Mouse (Mus musculus) neural tube, embryonic 13.5 days (tissue): Measurements from ENCODE around the gene Colgalt1. TPM values are rescaled to one million over a fixed set of nuclear protein-coding genes. Genes with fewer than 3 reads are reported as not detected.
A peak's percentile ranks its signal among the peaks of the same experiment; 100 is the strongest.

Experiments used
- ATAC-seq: fragments of 200-750 bp; cut with Nextera tagmentation; 2 replicates; pipeline ENCODE4 v1.8.0; 2017; ENCODE audit warnings: low read depth, mild to moderate bottlenecking, moderate TSS enrichment, moderate library complexity
- H3K27ac ChIP-seq: fragments of 300-500 bp; sonication (generic); replicated peaks from 2 replicates; pipeline ENCODE4 v1.5.1; 2015; ENCODE audit warnings: moderate library complexity, mild to moderate bottlenecking, inconsistent platforms
- H3K27me3 ChIP-seq: fragments of 300-500 bp; sonication (generic); 2 replicates; pipeline ENCODE4 v1.6.1; 2015; ENCODE audit warnings: mild to moderate bottlenecking, inconsistent platforms
- H3K36me3 ChIP-seq: fragments of 300-500 bp; sonication (generic); 2 replicates; pipeline ENCODE4 v1.6.1; 2015; ENCODE audit warnings: mild to moderate bottlenecking, inconsistent platforms
- H3K4me1 ChIP-seq: fragments of 300-500 bp; sonication (generic); replicated peaks from 2 replicates; pipeline ENCODE4 v1.6.1; 2015; ENCODE audit warnings: inconsistent platforms
- H3K4me2 ChIP-seq: fragments of 300-500 bp; sonication (generic); 2 replicates; pipeline ENCODE4 v1.6.1; 2015; ENCODE audit warnings: inconsistent platforms, mild to moderate bottlenecking, moderate library complexity
- H3K4me3 ChIP-seq: fragments of 300-500 bp; sonication (generic); 2 replicates; pipeline ENCODE4 v1.5.1; 2015; ENCODE audit warnings: mild to moderate bottlenecking, inconsistent platforms
- H3K9ac ChIP-seq: fragments of 300-500 bp; sonication (generic); 2 replicates; pipeline ENCODE4 v1.6.1; 2015; ENCODE audit warnings: moderate library complexity, mild to moderate bottlenecking, inconsistent platforms
- H3K9me3 ChIP-seq: fragments of 300-500 bp; sonication (generic); 2 replicates; pipeline ENCODE4 v1.6.1; 2016; ENCODE audit warnings: inconsistent platforms
- WGBS: fragments of 180-500 bp; shearing (Covaris S2); methylation state at CpG from one replicate; pipeline ENCODE4 v1.1.7; 2015; 5-methylcytosine and 5-hydroxymethylcytosine counted together
- polyA plus RNA-seq: library from polyadenylated mRNA; unstranded; fragments of >200 nt; fragmentation: Nextera tagmentation; extraction: Ambion mirVana; gene quantifications from 2 replicates; pipeline ENCODE4 v1.2.1, GENCODE M21; 2015

The Colgalt1 gene
- polyA plus RNA-seq, 1 experiment from 2014 or later = 66.8 TPM

DNA sequence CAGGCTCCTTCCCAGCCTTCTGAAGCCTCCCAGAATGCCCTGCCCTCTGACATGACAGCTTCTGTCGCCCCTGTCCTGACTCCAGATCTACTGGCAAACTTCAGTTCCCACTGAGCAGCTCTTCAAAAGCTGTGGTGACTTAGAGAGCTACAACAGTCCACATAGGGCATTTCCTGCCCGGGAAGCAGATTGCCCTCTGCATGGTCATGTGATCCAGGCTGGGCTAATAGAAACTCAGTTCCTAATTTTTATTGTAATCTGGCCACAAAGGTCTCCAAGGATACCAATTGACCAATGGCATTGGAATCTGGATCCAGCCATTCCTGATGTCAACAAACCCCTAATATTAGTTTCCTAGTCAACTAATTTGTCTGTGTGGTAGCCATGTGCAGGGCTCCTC is 21.1 kb downstream of the Colgalt1 start:
- ATAC-seq = no peak
- Histone ChIP-seq H3K9ac (no peak overlapping the region), H3K9me3 (0 out of 2 replicates have a peak, but pooled peaks cover 9% of the 10 kb centered on the region), H3K27ac (no peak overlapping the region), H3K4me1 (peaks cover 36% of the 10 kb centered on the region), H3K27me3 (peaks cover 69% of the 10 kb centered on the region), H3K4me3 (no peak overlapping the region), H3K4me2 (no peak overlapping the region), H3K36me3 (peaks cover 29% of the 10 kb centered on the region)
- 55% methylated on average over 2 of the region's 2 CpGs for WGBS

- WGBS = 16% methylated on average over 19 of the region's 22 CpGs
- H3K36me3 ChIP-seq = peaks cover 30% of the 10 kb centered on the region
- no peak overlapping the region for H3K27ac ChIP-seq
- H3K27me3 ChIP-seq = peaks cover 75% of the 10 kb centered on the region
- peaks cover 29% of the 10 kb centered on the region for H3K4me1 ChIP-seq
- no peak overlapping the region for H3K4me3 ChIP-seq
- no peak for ATAC-seq
- 0 out of 2 replicates have a peak, but pooled peaks cover 9% of the 10 kb centered on the region for H3K9me3 ChIP-seq
- H3K4me2 ChIP-seq = no peak overlapping the region
- no peak overlapping the region for H3K9ac ChIP-seq
Measured at GRCm38 (mm10) chr8:71633164-71633563, 22.4 kb downstream of the Colgalt1 start.

- Histone ChIP-seq H3K4me3 (0 out of 2 replicates have a peak overlapping the region, but pooled peaks have one; percentile 2), H3K4me1 (peaks cover 19% of the 10 kb centered on the region), H3K9ac (peak overlapping the region; percentile 52), H3K27me3 (peaks cover 81% of the 10 kb centered on the region), H3K4me2 (peak overlapping the region; percentile 37), H3K9me3 (0 out of 2 replicates have a peak, but pooled peaks cover 9% of the 10 kb centered on the region), H3K36me3 (peaks cover 38% of the 10 kb centered on the region), H3K27ac (no peak overlapping the region; the same call in 1 of the 2 replicates)
- WGBS = 2% methylated on average over 26 of the region's 26 CpGs
- ATAC-seq = peak; percentile 41
Measured at GRCm38 (mm10) chr8:71633981-71634667, 23.3 kb downstream of the Colgalt1 start.

DNA sequence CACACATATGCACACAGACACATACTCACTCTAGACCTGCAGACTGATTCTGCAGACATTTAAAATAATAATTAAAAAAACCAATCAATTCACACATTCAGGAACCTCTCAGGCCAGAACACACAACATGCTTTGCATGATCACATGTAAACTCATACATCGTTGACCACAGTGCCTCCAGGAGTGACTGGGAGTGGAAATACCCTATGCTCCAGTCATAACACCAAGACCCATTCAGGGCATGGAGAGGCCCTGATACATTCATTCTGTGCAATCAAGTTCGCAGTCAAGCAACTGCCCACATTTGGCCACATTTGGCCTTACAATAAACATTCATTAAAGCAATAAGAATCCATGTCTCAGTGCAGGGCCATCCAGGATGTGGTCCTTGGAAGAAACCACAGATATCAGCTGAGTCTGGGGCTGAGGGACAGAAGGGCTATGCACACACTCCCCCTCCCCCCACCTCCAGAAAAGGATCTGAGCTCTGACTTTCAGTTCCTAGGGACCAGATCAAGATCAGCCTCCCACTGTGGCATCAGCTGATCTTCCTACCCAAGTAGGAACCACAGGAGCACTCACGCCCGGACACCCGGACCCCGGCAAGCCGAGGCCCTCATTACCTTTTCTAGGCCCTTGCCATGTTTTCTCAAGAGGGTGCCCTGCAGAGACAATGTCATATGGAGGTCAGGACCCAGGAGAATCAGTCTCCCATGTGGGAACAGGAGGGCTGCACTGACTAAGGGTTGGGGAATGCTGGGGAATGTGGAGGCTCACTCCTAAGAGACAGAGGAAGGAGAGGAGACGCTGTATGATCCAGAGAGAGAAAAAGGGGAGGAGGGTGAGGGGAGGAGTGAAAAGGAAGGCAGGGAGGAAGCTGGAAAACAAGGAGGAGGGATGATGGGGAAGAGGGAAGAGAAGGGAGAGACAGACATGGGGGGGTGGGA is 26.6 kb downstream of the Colgalt1 start:
- Histone ChIP-seq H3K4me2 (no peak overlapping the region), H3K9me3 (0 out of 2 replicates have a peak, but pooled peaks cover 9% of the 10 kb centered on the region), H3K36me3 (peaks cover 56% of the 10 kb centered on the region), H3K27ac (no peak overlapping the region), H3K9ac (no peak overlapping the region), H3K4me1 (peaks cover 7% of the 10 kb centered on the region; the same call in 1 of the 2 replicates), H3K27me3 (peaks cover 59% of the 10 kb centered on the region), H3K4me3 (no peak overlapping the region)
- 65% methylated on average over 8 of the region's 8 CpGs for WGBS
- ATAC-seq = no peak

GRCm38 (mm10) chr8:71638321-71638720 is 27.5 kb downstream of the Colgalt1 start:
- Histone ChIP-seq H3K36me3 (peaks cover 57% of the 10 kb centered on the region), H3K9me3 (no peaks in the 10 kb centered on the region), H3K27me3 (peaks cover 54% of the 10 kb centered on the region), H3K4me3 (no peak overlapping the region), H3K4me2 (no peak overlapping the region), H3K4me1 (peaks cover 7% of the 10 kb centered on the region; the same call in 1 of the 2 replicates), H3K27ac (no peak overlapping the region), H3K9ac (no peak overlapping the region)
- no peak for ATAC-seq
- WGBS = 72% methylated on average over 6 of the region's 6 CpGs

GRCm38 (mm10) chr8:71639318-71639717 is 28.5 kb downstream of the Colgalt1 start:
- H3K36me3 ChIP-seq = peaks cover 64% of the 10 kb centered on the region
- peaks cover 5% of the 10 kb centered on the region; the same call in 1 of the 2 replicates for H3K4me1 ChIP-seq
- no peak overlapping the region for H3K27ac ChIP-seq
- no peak overlapping the region for H3K4me3 ChIP-seq
- H3K9ac ChIP-seq = no peak overlapping the region
- H3K4me2 ChIP-seq = no peak overlapping the region
- WGBS = 90% methylated on average over 4 of the region's 4 CpGs
- peaks cover 47% of the 10 kb centered on the region for H3K27me3 ChIP-seq
- no peaks in the 10 kb centered on the region for H3K9me3 ChIP-seq
- ATAC-seq = no peak

DNA sequence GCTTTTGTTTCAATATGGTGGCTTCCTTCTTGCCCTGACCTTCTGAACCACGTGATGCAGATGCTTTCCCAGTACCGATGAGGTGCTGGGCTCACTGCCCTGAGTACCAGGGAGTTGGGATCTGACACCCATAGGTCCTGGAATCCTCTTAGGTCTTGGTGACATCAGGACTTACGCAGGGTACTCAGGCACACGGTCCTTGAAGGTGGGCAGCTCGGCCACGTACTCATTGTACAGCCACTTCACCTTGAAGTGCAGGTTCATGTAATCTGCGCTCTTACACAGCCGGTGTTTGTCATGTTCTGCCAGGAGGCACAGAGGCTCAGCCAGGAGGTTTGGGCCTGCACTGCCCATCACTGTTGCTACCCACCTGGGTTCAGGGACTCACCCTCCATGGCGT is 34.7 kb downstream of the Colgalt1 start:
- Histone ChIP-seq H3K27me3 (0 out of 2 replicates have a peak, but pooled peaks cover 15% of the 10 kb centered on the region), H3K4me1 (no peaks in the 10 kb centered on the region), H3K27ac (no peak overlapping the region), H3K9ac (no peak overlapping the region), H3K4me2 (no peak overlapping the region), H3K9me3 (no peaks in the 10 kb centered on the region), H3K4me3 (no peak overlapping the region), H3K36me3 (peaks cover 82% of the 10 kb centered on the region)
- no peak for ATAC-seq
- 79% methylated on average over 9 of the region's 9 CpGs for WGBS

- Histone ChIP-seq H3K4me2 (peak overlapping the region; percentile 32), H3K27me3 (peaks cover 79% of the 10 kb centered on the region), H3K4me3 (no peak overlapping the region), H3K36me3 (peaks cover 81% of the 10 kb centered on the region), H3K9ac (0 out of 2 replicates have a peak overlapping the region, but pooled peaks have one; percentile 22), H3K27ac (no peak overlapping the region), H3K4me1 (0 out of 2 replicates have a peak, but pooled peaks cover 4% of the 10 kb centered on the region), H3K9me3 (no peaks in the 10 kb centered on the region)
- ATAC-seq = no peak
- 3% methylated on average over 24 of the region's 24 CpGs for WGBS
Measured at GRCm38 (mm10) chr8:71654600-71654999, 43.8 kb downstream of the Colgalt1 start.

DNA sequence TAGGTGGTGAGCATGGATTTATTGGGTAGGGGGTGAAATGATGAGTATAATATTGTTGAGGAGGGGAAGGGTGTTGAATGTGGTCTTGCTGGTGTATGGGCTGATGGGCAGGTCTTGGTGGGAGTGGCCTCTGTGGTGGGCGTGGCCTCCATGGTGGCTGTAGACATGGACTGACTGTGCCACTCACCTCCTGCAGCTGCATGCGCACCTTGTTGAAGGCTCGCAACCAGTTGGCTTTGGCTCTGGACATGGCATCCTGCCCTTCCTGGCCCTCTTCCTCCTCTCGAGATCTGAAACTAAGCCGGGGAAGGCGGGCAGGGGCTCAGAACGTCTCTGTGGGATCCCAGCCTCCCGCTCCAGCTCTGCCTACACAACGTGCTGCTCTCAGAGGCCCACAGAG is 47.0 kb downstream of the Colgalt1 start:
- H3K9me3 ChIP-seq = no peaks in the 10 kb centered on the region
- H3K36me3 ChIP-seq = peaks cover 70% of the 10 kb centered on the region

DNA sequence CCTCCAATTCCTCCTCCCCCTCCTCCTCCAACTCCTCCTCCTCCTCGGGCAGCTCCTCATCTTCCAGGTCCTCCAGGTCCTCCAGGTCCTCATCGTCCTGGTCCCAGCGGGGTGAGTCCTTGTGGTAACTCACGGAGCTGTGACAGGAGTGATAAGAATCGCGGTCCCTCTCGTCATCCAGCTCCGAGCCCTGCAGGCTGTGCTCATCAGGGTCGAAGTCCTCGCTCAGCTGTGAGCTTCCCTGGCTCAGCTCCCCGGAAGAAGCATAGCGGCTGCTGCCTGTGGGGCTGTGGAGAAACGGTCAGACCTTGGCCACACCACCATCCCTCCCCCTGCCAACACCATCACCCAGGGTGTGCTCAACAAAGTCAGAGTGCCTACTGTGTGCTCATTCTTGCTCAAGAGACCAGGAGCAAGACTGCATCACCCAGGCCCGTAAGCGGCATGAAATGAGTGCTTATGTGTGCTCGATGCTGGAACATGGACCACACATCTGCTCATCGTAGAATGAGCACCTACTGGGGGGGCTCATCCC is 47.8 kb downstream of the Colgalt1 start:
- H3K9ac ChIP-seq = no peak overlapping the region
- 0 out of 2 replicates have a peak, but pooled peaks cover 4% of the 10 kb centered on the region for H3K4me1 ChIP-seq
- H3K4me3 ChIP-seq = no peak overlapping the region
- no peak overlapping the region for H3K4me2 ChIP-seq
- H3K27me3 ChIP-seq = peaks cover 86% of the 10 kb centered on the region
- no peak overlapping the region for H3K27ac ChIP-seq
- H3K36me3 ChIP-seq = peaks cover 71% of the 10 kb centered on the region
- ATAC-seq = no peak
- no peaks in the 10 kb centered on the region for H3K9me3 ChIP-seq
- WGBS = 30% methylated on average over 17 of the region's 17 CpGs

More for the DNA sequence above, 47.0 kb downstream of the Colgalt1 start:
- WGBS = 25% methylated on average over 9 of the region's 9 CpGs
- Histone ChIP-seq H3K9ac (no peak overlapping the region), H3K4me1 (0 out of 2 replicates have a peak, but pooled peaks cover 4% of the 10 kb centered on the region), H3K27me3 (peaks cover 86% of the 10 kb centered on the region), H3K27ac (no peak overlapping the region), H3K4me3 (no peak overlapping the region), H3K4me2 (no peak overlapping the region)
- no peak for ATAC-seq

DNA sequence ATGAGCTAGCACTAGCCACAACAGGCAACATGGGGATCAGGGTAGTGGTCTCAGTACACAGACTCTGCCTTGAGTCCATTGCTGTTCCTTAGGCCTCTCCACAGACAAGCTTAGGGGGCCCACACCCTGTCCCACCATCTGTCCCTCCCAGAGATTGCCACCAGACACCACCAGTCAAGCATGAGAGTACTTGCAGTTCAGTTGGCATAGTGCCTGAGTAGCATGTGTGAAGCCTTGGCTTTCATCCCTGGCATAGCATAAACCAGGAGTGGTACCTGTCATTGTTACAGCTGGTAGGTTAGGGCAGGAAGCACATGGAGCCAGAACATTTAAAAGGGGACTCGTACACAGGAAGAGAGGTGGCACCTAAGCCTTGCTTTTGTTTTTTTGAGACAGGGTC is 49.0 kb downstream of the Colgalt1 start:
- Histone ChIP-seq H3K27ac (no peak overlapping the region), H3K4me2 (no peak overlapping the region), H3K9me3 (no peaks in the 10 kb centered on the region), H3K9ac (no peak overlapping the region), H3K4me1 (0 out of 2 replicates have a peak, but pooled peaks cover 2% of the 10 kb centered on the region), H3K27me3 (peaks cover 84% of the 10 kb centered on the region), H3K36me3 (peaks cover 68% of the 10 kb centered on the region), H3K4me3 (no peak overlapping the region)
- WGBS = 78% methylated on average over 1 of the region's 1 CpGs
- no peak for ATAC-seq
